Mouse (Mus musculus) stomach, adult 2 months (tissue): ENCODE measurements around the gene Klc1. TPM values are rescaled to one million over a fixed set of nuclear protein-coding genes. Genes with fewer than 3 reads are reported as not detected.

Experiments used
- polyA plus RNA-seq: library from polyadenylated mRNA; depleted of rRNA; stranded (reverse); fragments of >200 nt; gene quantifications from 2 replicates; pipeline ENCODE4 v1.2.3, GENCODE M21; 2012; rRNA removed

Gene Klc1
- polyA plus RNA-seq: 31.1 and 42.6 TPM in 2 replicates

GRCm38 (mm10) chr12:111758381-111759175 is at the start of gene Klc1:
Gene Klc1, plus strand, starts transcription at chr12:111758849.

GRCm38 (mm10) chr12:111713004-111713651 is 45.5 kb upstream of the Klc1 start, which contains the start of the genes Bag5 and Apopt1:
Gene Bag5, minus strand, starts transcription at chr12:111713257.
Gene Apopt1, plus strand, starts transcription at chr12:111713261.

GRCm38 (mm10) chr12:111813766-111814617 is 55.3 kb downstream of the Klc1 start, which contains the start of the genes Xrcc3 and Zfyve21:
Gene Xrcc3, minus strand, starts transcription at chr12:111813873.
Gene Zfyve21, plus strand, starts transcription at chr12:111814170.

Other genes with a start within 250 kb of the Klc1 start
- gene Eif5, start 220.8 kb upstream of the Klc1 start, polyA plus RNA-seq: 38.7 and 59.9 TPM in 2 replicates
- gene Mark3, start 184.3 kb upstream of the Klc1 start, polyA plus RNA-seq: 10.6 and 12.1 TPM in 2 replicates
- 778 and 1,172 TPM in 2 replicates for gene Ckb, start 86.5 kb upstream of the Klc1 start, polyA plus RNA-seq
- 26.5 and 29.4 TPM in 2 replicates for gene Trmt61a, start 80.7 kb upstream of the Klc1 start, polyA plus RNA-seq
- 1.9 and 3.1 TPM in 2 replicates for gene Bag5, start 45.6 kb upstream of the Klc1 start, polyA plus RNA-seq
- 33.7 and 36.3 TPM in 2 replicates for gene Apopt1, start 45.6 kb upstream of the Klc1 start, polyA plus RNA-seq
- gene Xrcc3, start 55.0 kb downstream of the Klc1 start, polyA plus RNA-seq: 2.9 and 3.3 TPM in 2 replicates
- gene Zfyve21, start 55.3 kb downstream of the Klc1 start, polyA plus RNA-seq: 16.7 and 17.7 TPM in 2 replicates
- gene Ppp1r13b, start 149.3 kb downstream of the Klc1 start, polyA plus RNA-seq: 10.0 and 10.8 TPM in 2 replicates
- 3.6 and 4.0 TPM in 2 replicates for gene Atp5mpl, start 208.1 kb downstream of the Klc1 start, polyA plus RNA-seq
- gene Tdrd9, start 212.7 kb downstream of the Klc1 start, polyA plus RNA-seq: 0.03 TPM in 1 of 2 replicates, not detected in the other
- gene Rd3l, start 222.5 kb downstream of the Klc1 start, polyA plus RNA-seq: 0.22 TPM in 1 of 2 replicates, not detected in the other